Mouse (Mus musculus): ENCODE measurements at regions not wholly inside any gene's neighbourhood (a gene's known extent, or its start where the extent isn't known, plus 50 kb on each side); places are given as distances from the start of the nearest gene placed in this dataset.

- Histone ChIP-seq H3K9ac (ENCODE audit: low read length) (no peak overlapping the region), H3K4me3 (ENCODE audit: low read depth, low read length) (no peak overlapping the region), H3K4me2 (no peak overlapping the region), H3K27ac (ENCODE audit: low read depth, low read length) (no peak overlapping the region), H3K36me3 (ENCODE audit: control insufficient read depth, insufficient read depth, low read length) (no peaks in the 10 kb centered on the region), H3K9me3 (ENCODE audit: control insufficient read depth, low read length) (no peaks in the 10 kb centered on the region), H3K27me3 (ENCODE audit: control insufficient read depth, insufficient read depth, low read length) (no peaks in the 10 kb centered on the region), H3K4me1 (ENCODE audit: control insufficient read depth, insufficient read depth, low read length) (no peaks in the 10 kb centered on the region)
- DNase-seq (ENCODE audit: low spot score, missing footprints) (no peak), ATAC-seq (ENCODE audit: low FRiP score) (no peak)
- WGBS = 93% methylated on average over 3 of the region's 3 CpGs
Observed at GRCm38 (mm10) chr16:71489415-71489814, 818.7 kb upstream of the Robo1 start.

GRCm38 (mm10) chr16:71496478-71497198 is 811.5 kb upstream of the Robo1 start:
- Histone ChIP-seq H3K4me3 (ENCODE audit: low read depth, low read length) (no peak overlapping the region), H3K27ac (ENCODE audit: low read depth, low read length) (no peak overlapping the region), H3K27me3 (ENCODE audit: control insufficient read depth, insufficient read depth, low read length) (no peaks in the 10 kb centered on the region), H3K36me3 (ENCODE audit: control insufficient read depth, insufficient read depth, low read length) (no peaks in the 10 kb centered on the region), H3K9ac (ENCODE audit: low read length) (no peak overlapping the region), H3K9me3 (ENCODE audit: control insufficient read depth, low read length) (no peaks in the 10 kb centered on the region), H3K4me1 (ENCODE audit: control insufficient read depth, insufficient read depth, low read length) (no peaks in the 10 kb centered on the region), H3K4me2 (no peak overlapping the region)
- WGBS = 69% methylated on average over 2 of the region's 2 CpGs
- peak; percentile 86 for ATAC-seq (ENCODE audit: low FRiP score)
- no peak for DNase-seq (ENCODE audit: low spot score, missing footprints)

GRCm38 (mm10) chr16:71497199-71497584 is 810.9 kb upstream of the Robo1 start:
- WGBS = 60% methylated on average over 3 of the region's 3 CpGs
- Histone ChIP-seq H3K27me3 (ENCODE audit: control insufficient read depth, insufficient read depth, low read length) (no peaks in the 10 kb centered on the region), H3K4me3 (ENCODE audit: low read depth, low read length) (no peak overlapping the region), H3K36me3 (ENCODE audit: control insufficient read depth, insufficient read depth, low read length) (no peaks in the 10 kb centered on the region), H3K4me1 (ENCODE audit: control insufficient read depth, insufficient read depth, low read length) (no peaks in the 10 kb centered on the region), H3K27ac (ENCODE audit: low read depth, low read length) (no peak overlapping the region), H3K9me3 (ENCODE audit: control insufficient read depth, low read length) (no peaks in the 10 kb centered on the region), H3K9ac (ENCODE audit: low read length) (no peak overlapping the region), H3K4me2 (no peak overlapping the region)
- ATAC-seq (ENCODE audit: low FRiP score) = peak; percentile 38; the same call in 1 of the 2 replicates
- no peak for DNase-seq (ENCODE audit: low spot score, missing footprints)

GRCm38 (mm10) chr16:71511381-71511780 is 796.7 kb upstream of the Robo1 start:
- no peak overlapping the region for H3K9ac ChIP-seq (ENCODE audit: low read length)
- no peaks in the 10 kb centered on the region for H3K9me3 ChIP-seq (ENCODE audit: control insufficient read depth, low read length)
- no peaks in the 10 kb centered on the region for H3K27me3 ChIP-seq (ENCODE audit: control insufficient read depth, insufficient read depth, low read length)
- no peaks in the 10 kb centered on the region for H3K4me1 ChIP-seq (ENCODE audit: control insufficient read depth, insufficient read depth, low read length)
- no peak overlapping the region for H3K27ac ChIP-seq (ENCODE audit: low read depth, low read length)
- no peak for ATAC-seq (ENCODE audit: low FRiP score)
- H3K36me3 ChIP-seq (ENCODE audit: control insufficient read depth, insufficient read depth, low read length) = no peaks in the 10 kb centered on the region
- no peak for DNase-seq (ENCODE audit: low spot score, missing footprints)
- WGBS = 54% methylated on average over 2 of the region's 2 CpGs
- H3K4me2 ChIP-seq = no peak overlapping the region
- H3K4me3 ChIP-seq (ENCODE audit: low read depth, low read length) = no peak overlapping the region

GRCm38 (mm10) chr16:71539312-71539711 is 768.8 kb upstream of the Robo1 start:
- no peaks in the 10 kb centered on the region for H3K9me3 ChIP-seq (ENCODE audit: control insufficient read depth, low read length)
- H3K27me3 ChIP-seq (ENCODE audit: control insufficient read depth, insufficient read depth, low read length) = no peaks in the 10 kb centered on the region
- no peak for ATAC-seq (ENCODE audit: low FRiP score)
- no peaks in the 10 kb centered on the region for H3K36me3 ChIP-seq (ENCODE audit: control insufficient read depth, insufficient read depth, low read length)
- no peak overlapping the region for H3K27ac ChIP-seq (ENCODE audit: low read depth, low read length)
- H3K4me2 ChIP-seq = no peak overlapping the region
- no peak for DNase-seq (ENCODE audit: low spot score, missing footprints)
- H3K9ac ChIP-seq (ENCODE audit: low read length) = no peak overlapping the region
- no peak overlapping the region for H3K4me3 ChIP-seq (ENCODE audit: low read depth, low read length)
- no peaks in the 10 kb centered on the region for H3K4me1 ChIP-seq (ENCODE audit: control insufficient read depth, insufficient read depth, low read length)

Data from midbrain, embryonic 11.5 days (tissue).